Mouse (Mus musculus) limb, embryonic 14.5 days (tissue): ENCODE measurements around the gene Arih2. TPM values are rescaled to one million over a fixed set of nuclear protein-coding genes. Genes with fewer than 3 reads are reported as not detected.

Experiments
- ATAC-seq: fragments of 200-750 bp; cut with Nextera tagmentation; 2 replicates; pipeline ENCODE4 v1.8.0; 2017; ENCODE audit warnings: low read depth, moderate number of reproducible peaks, moderate TSS enrichment; ENCODE audit not compliant: low FRiP score
- DNase-seq: peaks from one replicate; pipeline ENCODE4 v3.0.0-alpha.2; 2015; ENCODE audit warnings: low spot score
- H3K27ac ChIP-seq: fragments of 300-500 bp; sonication (generic); replicated peaks from 2 replicates; pipeline ENCODE4 v1.5.1; 2014; ENCODE audit warnings: low read depth, mild to moderate bottlenecking, low read length, moderate library complexity, mixed read lengths
- H3K27me3 ChIP-seq: fragments of 300-500 bp; sonication (generic); 2 replicates; pipeline ENCODE4 v1.6.1; 2014; ENCODE audit warnings: low read length, mixed read lengths; ENCODE audit not compliant: control insufficient read depth, insufficient read depth
- H3K36me3 ChIP-seq: fragments of 300-500 bp; sonication (generic); 2 replicates; pipeline ENCODE4 v1.6.1; 2014; ENCODE audit warnings: mild to moderate bottlenecking, low read length, moderate library complexity, mixed read lengths; ENCODE audit not compliant: control insufficient read depth, insufficient read depth
- H3K4me1 ChIP-seq: fragments of 300-500 bp; sonication (generic); 2 replicates; pipeline ENCODE4 v1.6.1; 2014; ENCODE audit warnings: antibody characterized with exemption, low read length, mixed read lengths; ENCODE audit not compliant: control insufficient read depth, insufficient read depth
- H3K4me2 ChIP-seq: fragments of 300-500 bp; sonication (generic); replicated peaks from 2 replicates; pipeline ENCODE4 v1.6.1; 2014; ENCODE audit warnings: low read depth, mild to moderate bottlenecking, low read length, moderate library complexity; ENCODE audit not compliant: severe bottlenecking
- H3K4me3 ChIP-seq: fragments of 300-500 bp; sonication (generic); replicated peaks from 2 replicates; pipeline ENCODE4 v1.5.1; 2014; ENCODE audit warnings: low read length
- H3K9ac ChIP-seq: fragments of 300-500 bp; sonication (generic); 2 replicates; pipeline ENCODE4 v1.6.1; 2014; ENCODE audit warnings: mild to moderate bottlenecking, low read depth, low read length, moderate library complexity; ENCODE audit not compliant: severe bottlenecking
- H3K9me3 ChIP-seq: fragments of 300-500 bp; sonication (generic); 2 replicates; pipeline ENCODE4 v1.6.1; 2016; ENCODE audit warnings: low read length; ENCODE audit not compliant: control insufficient read depth
- POLR2A ChIP-seq: fragments of 200-500 bp; IDR thresholded peaks from 2 replicates; pipeline ENCODE4 v1.8.0; 2012; ENCODE audit warnings: inconsistent platforms, mild to moderate bottlenecking, moderate library complexity, borderline replicate concordance; ENCODE audit not compliant: insufficient read depth, insufficient read length; ENCODE audit errors: extremely low read depth
- WGBS: fragments of 180-500 bp; shearing (Covaris S2); extraction: QIAGEN DNeasy Blood & Tissue Kit; methylation state at CpG from one replicate; pipeline ENCODE4 v1.1.7; 2014; 5-methylcytosine and 5-hydroxymethylcytosine counted together
- polyA plus RNA-seq, 2 experiments: library from polyadenylated mRNA; depleted of rRNA in 1 of 2; stranded (reverse) in 1 of 2; unstranded in 1 of 2; fragments of >200 nt; fragmentation: Nextera tagmentation in 1 of 2; extraction: Ambion mirVana in 1 of 2; gene quantifications; 2 replicates each; pipeline versions ENCODE4 v1.2.1 to v1.2.3; 2012 to 2014

The Arih2 gene
- polyA plus RNA-seq, 2 experiments, result 35.7 to 46.2 TPM

GRCm38 (mm10) chr9:108596998-108597764 is 52.0 kb downstream of the Arih2 start, which contains the start of gene P4htm:
Gene P4htm (minus strand): TSS chr9:108597667.
- Histone ChIP-seq H3K9ac (peak within 1 kb of the TSS; percentile 77), H3K4me1 (peaks cover 6% of the 10 kb centered on the region; the same call in 1 of the 2 replicates), H3K9me3 (no peaks in the 10 kb centered on the region), H3K27ac (no peak within 1 kb of the TSS), H3K36me3 (peaks cover 5% of the 10 kb centered on the region; the same call in 1 of the 2 replicates), H3K4me2 (peak within 1 kb of the TSS; percentile 93), H3K4me3 (peak within 1 kb of the TSS; percentile 72), H3K27me3 (no peaks in the 10 kb centered on the region)
- ATAC-seq (peak; percentile 78), DNase-seq (peak; percentile 61)
- no peak for TF ChIP-seq POLR2A
- under 1% methylated on average over 52 of the region's 69 CpGs for WGBS

- no peak for TF ChIP-seq POLR2A
- H3K27ac ChIP-seq, result no peak overlapping the region
- peaks cover 6% of the 10 kb centered on the region; the same call in 1 of the 2 replicates for H3K4me1 ChIP-seq
- WGBS, result 81% methylated on average over 3 of the region's 3 CpGs
- no peak overlapping the region for H3K4me3 ChIP-seq
- no peak for ATAC-seq
- no peak for DNase-seq
- no peak overlapping the region for H3K9ac ChIP-seq
- no peak overlapping the region for H3K4me2 ChIP-seq
- H3K27me3 ChIP-seq, result no peaks in the 10 kb centered on the region
- H3K9me3 ChIP-seq, result no peaks in the 10 kb centered on the region
- 0 out of 2 replicates have a peak, but pooled peaks cover 3% of the 10 kb centered on the region for H3K36me3 ChIP-seq
Measured at GRCm38 (mm10) chr9:108594354-108594753, 54.8 kb downstream of the Arih2 start.

GRCm38 (mm10) chr9:108591462-108591861 is 57.7 kb downstream of the Arih2 start:
- no peak for TF ChIP-seq POLR2A
- Histone ChIP-seq H3K27ac (no peak overlapping the region), H3K4me1 (peaks cover 15% of the 10 kb centered on the region), H3K27me3 (no peaks in the 10 kb centered on the region), H3K9me3 (no peaks in the 10 kb centered on the region), H3K4me3 (no peak overlapping the region), H3K36me3 (0 out of 2 replicates have a peak, but pooled peaks cover 3% of the 10 kb centered on the region), H3K9ac (no peak overlapping the region), H3K4me2 (no peak overlapping the region)
- DNase-seq, result no peak
- no peak for ATAC-seq
- WGBS, result 88% methylated on average over 4 of the region's 4 CpGs

GRCm38 (mm10) chr9:108589229-108589628 is 60.0 kb downstream of the Arih2 start:
- no peak overlapping the region for H3K27ac ChIP-seq
- 67% methylated on average over 5 of the region's 5 CpGs for WGBS
- no peak overlapping the region for H3K4me2 ChIP-seq
- peaks cover 15% of the 10 kb centered on the region for H3K4me1 ChIP-seq
- 0 out of 2 replicates have a peak, but pooled peaks cover 3% of the 10 kb centered on the region for H3K36me3 ChIP-seq
- no peak for TF ChIP-seq POLR2A
- no peak for ATAC-seq
- no peaks in the 10 kb centered on the region for H3K9me3 ChIP-seq
- H3K4me3 ChIP-seq, result no peak overlapping the region
- DNase-seq, result no peak
- no peaks in the 10 kb centered on the region for H3K27me3 ChIP-seq
- no peak overlapping the region for H3K9ac ChIP-seq

GRCm38 (mm10) chr9:108587571-108588180 is 61.5 kb downstream of the Arih2 start:
- no peak for TF ChIP-seq POLR2A
- H3K27me3 ChIP-seq, result no peaks in the 10 kb centered on the region
- peak overlapping the region; percentile 40 for H3K4me2 ChIP-seq
- DNase-seq, result peak; percentile 92
- peak overlapping the region; percentile 73 for H3K27ac ChIP-seq
- no peaks in the 10 kb centered on the region for H3K9me3 ChIP-seq
- 0 out of 2 replicates have a peak, but pooled peaks cover under 1% of the 10 kb centered on the region for H3K36me3 ChIP-seq
- H3K4me3 ChIP-seq, result peak overlapping the region; percentile 16; the same call in 1 of the 2 replicates
- 4% methylated on average over 14 of the region's 14 CpGs for WGBS
- H3K9ac ChIP-seq, result no peak overlapping the region
- ATAC-seq, result peak; percentile 94
- H3K4me1 ChIP-seq, result peaks cover 15% of the 10 kb centered on the region
